Mouse (Mus musculus): ENCODE data around the gene Spata25.

DNA sequence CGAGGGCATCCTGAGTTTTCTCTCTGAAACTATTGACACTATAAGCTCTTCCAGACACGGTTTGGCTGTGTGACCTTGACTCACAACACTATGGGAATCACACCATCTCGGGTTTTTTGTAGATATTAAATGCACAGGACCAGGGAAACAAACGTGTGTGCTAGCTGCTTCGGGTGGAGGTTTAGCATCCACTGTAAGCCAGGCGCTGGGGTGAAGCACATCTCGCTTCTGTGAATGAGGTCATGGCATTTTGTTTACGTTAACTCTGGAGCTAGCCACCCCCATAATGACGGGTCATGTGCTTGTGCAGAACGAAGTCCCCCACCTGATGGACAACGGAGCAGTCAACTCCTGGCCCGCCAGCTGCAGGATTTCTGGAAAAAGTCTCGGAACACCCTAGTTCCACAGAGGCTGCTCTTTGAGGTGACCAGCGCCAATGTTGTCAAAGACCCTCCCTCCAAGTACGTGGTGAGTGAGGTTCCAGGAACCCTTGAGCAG lies 41.9 kb downstream of the Spata25 start:
- TF ChIP-seq POLR2A (IDR thresholded peaks at IDR 0.05; ENCODE audit: borderline replicate concordance, low read depth, low read length): no peak
- TF ChIP-seq CTCF (IDR thresholded peaks at IDR 0.05; ENCODE audit: low read depth, low read length): no peak
